Mouse (Mus musculus): ENCODE measurements around the gene Cilp2.

DNA sequence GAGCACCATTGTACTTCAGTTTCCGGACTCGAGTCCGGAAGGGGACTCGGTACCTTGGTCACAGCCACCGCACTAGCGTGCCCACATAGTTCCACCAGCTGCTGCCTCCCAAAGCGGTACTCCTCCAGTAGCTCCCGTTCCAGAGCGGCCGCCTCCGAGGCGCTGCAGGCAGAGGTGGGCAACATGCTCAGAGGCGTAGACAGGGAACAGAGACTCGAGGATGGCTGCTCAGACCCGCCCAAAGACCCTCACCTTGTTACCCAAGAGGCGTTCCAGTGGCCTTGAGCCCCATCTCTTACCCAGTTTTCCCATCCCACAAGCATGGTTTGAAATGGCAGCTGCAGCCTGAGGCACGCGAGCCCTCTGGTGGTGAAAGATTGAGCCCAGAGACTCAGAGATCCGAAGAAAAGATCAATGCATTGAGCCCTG lies 3.3 kb upstream of the Cilp2 start:
- TF ChIP-seq CTCF (IDR thresholded peaks at IDR 0.05; ENCODE audit: insufficient read depth, low read depth, low read length) (peak; percentile 69), POLR2A (IDR thresholded peaks at IDR 0.05; ENCODE audit: insufficient read depth, low read depth, low read length) (no peak)

Measured in olfactory bulb, adult 2 months (tissue).